Mouse (Mus musculus) liver, embryonic 16.5 days (tissue): ENCODE measurements at regions not wholly inside any gene's neighbourhood (a gene's known extent, or its start where the extent isn't known, plus 50 kb on each side); places are given as distances from the start of the nearest gene placed in this dataset.

Experiments used
- ATAC-seq: fragments of 200-750 bp; cut with Nextera tagmentation; 2 replicates; pipeline ENCODE4 v1.8.0; 2017; ENCODE audit warnings: low read depth, mild to moderate bottlenecking, moderate number of reproducible peaks, moderate library complexity
- H3K27ac ChIP-seq: fragments of 300-500 bp; sonication (generic); 2 replicates; pipeline ENCODE4 v1.5.1; 2014; ENCODE audit warnings: mild to moderate bottlenecking, low read length
- H3K27me3 ChIP-seq: fragments of 300-500 bp; sonication (generic); 2 replicates; pipeline ENCODE4 v1.6.1; 2014; ENCODE audit warnings: low read depth, low read length, mixed read lengths; ENCODE audit not compliant: control insufficient read depth, insufficient read depth
- H3K36me3 ChIP-seq: fragments of 300-500 bp; sonication (generic); 2 replicates; pipeline ENCODE4 v1.6.1; 2014; ENCODE audit warnings: mild to moderate bottlenecking; ENCODE audit not compliant: control insufficient read depth, insufficient read depth
- H3K4me1 ChIP-seq: fragments of 300-500 bp; sonication (generic); 2 replicates; pipeline ENCODE4 v1.6.1; 2014; ENCODE audit warnings: low read depth, low read length, mixed read lengths; ENCODE audit not compliant: control insufficient read depth
- H3K4me2 ChIP-seq: fragments of 300-500 bp; sonication (generic); 2 replicates; pipeline ENCODE4 v1.6.1; 2014; ENCODE audit warnings: low read depth, low read length, mixed read lengths
- H3K4me3 ChIP-seq: fragments of 300-500 bp; sonication (generic); 2 replicates; pipeline ENCODE4 v1.5.1; 2014; ENCODE audit warnings: low read depth, mild to moderate bottlenecking, low read length
- H3K9ac ChIP-seq: fragments of 300-500 bp; sonication (generic); 2 replicates; pipeline ENCODE4 v1.6.1; 2014; ENCODE audit warnings: low read depth, low read length
- H3K9me3 ChIP-seq: fragments of 300-500 bp; sonication (generic); replicated peaks from 2 replicates; pipeline ENCODE4 v1.6.1; 2016; ENCODE audit warnings: low read length; ENCODE audit not compliant: control insufficient read depth
- WGBS: fragments of 180-500 bp; shearing (Covaris S2); extraction: QIAGEN DNeasy Blood & Tissue Kit; methylation state at CpG from one replicate; pipeline ENCODE4 v1.1.7; 2014; ENCODE audit not compliant: insufficient replicate concordance; 5-methylcytosine and 5-hydroxymethylcytosine counted together

- Histone ChIP-seq H3K9ac (no peak overlapping the region), H3K27ac (no peak overlapping the region), H3K9me3 (no peaks in the 10 kb centered on the region), H3K4me2 (no peak overlapping the region), H3K4me3 (no peak overlapping the region), H3K4me1 (no peaks in the 10 kb centered on the region), H3K27me3 (no peaks in the 10 kb centered on the region), H3K36me3 (no peaks in the 10 kb centered on the region)
- ATAC-seq, result no peak
Measured at GRCm38 (mm10) chr3:18738946-18739345, 790.7 kb downstream of the Cypt12 start.

- H3K4me2 ChIP-seq, result no peak overlapping the region
- no peaks in the 10 kb centered on the region for H3K36me3 ChIP-seq
- no peaks in the 10 kb centered on the region for H3K9me3 ChIP-seq
- WGBS, result 60% methylated on average over 4 of the region's 4 CpGs
- ATAC-seq, result no peak
- no peaks in the 10 kb centered on the region for H3K27me3 ChIP-seq
- no peak overlapping the region for H3K9ac ChIP-seq
- no peaks in the 10 kb centered on the region for H3K4me1 ChIP-seq
- no peak overlapping the region for H3K4me3 ChIP-seq
- H3K27ac ChIP-seq, result no peak overlapping the region
Measured at GRCm38 (mm10) chr3:18740344-18740743, 792.1 kb downstream of the Cypt12 start.

GRCm38 (mm10) chr3:18743474-18743873, 795.3 kb downstream of the Cypt12 start:
- no peak overlapping the region for H3K4me2 ChIP-seq
- ATAC-seq, result no peak
- H3K4me3 ChIP-seq, result no peak overlapping the region
- H3K27me3 ChIP-seq, result no peaks in the 10 kb centered on the region
- H3K27ac ChIP-seq, result no peak overlapping the region
- 70% methylated on average over 2 of the region's 2 CpGs for WGBS
- no peak overlapping the region for H3K9ac ChIP-seq
- H3K9me3 ChIP-seq, result no peaks in the 10 kb centered on the region
- no peaks in the 10 kb centered on the region for H3K4me1 ChIP-seq
- H3K36me3 ChIP-seq, result no peaks in the 10 kb centered on the region

GRCm38 (mm10) chr3:18744216-18744615, 796.0 kb downstream of the Cypt12 start:
- Histone ChIP-seq H3K9ac (no peak overlapping the region), H3K4me2 (no peak overlapping the region), H3K9me3 (no peaks in the 10 kb centered on the region), H3K4me3 (no peak overlapping the region), H3K36me3 (no peaks in the 10 kb centered on the region), H3K27me3 (no peaks in the 10 kb centered on the region), H3K27ac (no peak overlapping the region), H3K4me1 (no peaks in the 10 kb centered on the region)
- WGBS, result 51% methylated on average over 3 of the region's 3 CpGs
- no peak for ATAC-seq

- Histone ChIP-seq H3K4me1 (no peaks in the 10 kb centered on the region), H3K9me3 (no peaks in the 10 kb centered on the region), H3K4me2 (no peak overlapping the region), H3K36me3 (no peaks in the 10 kb centered on the region), H3K27me3 (no peaks in the 10 kb centered on the region), H3K27ac (no peak overlapping the region), H3K9ac (no peak overlapping the region), H3K4me3 (no peak overlapping the region)
- no peak for ATAC-seq
Measured at GRCm38 (mm10) chr3:18746206-18746605, 798.0 kb downstream of the Cypt12 start.

GRCm38 (mm10) chr3:18746898-18747297, 798.7 kb downstream of the Cypt12 start:
- Histone ChIP-seq H3K9ac (no peak overlapping the region), H3K4me3 (no peak overlapping the region), H3K27me3 (no peaks in the 10 kb centered on the region), H3K4me1 (no peaks in the 10 kb centered on the region), H3K27ac (no peak overlapping the region), H3K36me3 (no peaks in the 10 kb centered on the region), H3K4me2 (no peak overlapping the region), H3K9me3 (no peaks in the 10 kb centered on the region)
- no peak for ATAC-seq
- 42% methylated on average over 2 of the region's 2 CpGs for WGBS

- ATAC-seq, result no peak
- Histone ChIP-seq H3K27me3 (no peaks in the 10 kb centered on the region), H3K4me3 (no peak overlapping the region), H3K9me3 (no peaks in the 10 kb centered on the region), H3K9ac (no peak overlapping the region), H3K27ac (no peak overlapping the region), H3K36me3 (no peaks in the 10 kb centered on the region), H3K4me1 (no peaks in the 10 kb centered on the region), H3K4me2 (no peak overlapping the region)
- 62% methylated on average over 6 of the region's 6 CpGs for WGBS
Measured at GRCm38 (mm10) chr3:18751660-18752259, 803.5 kb downstream of the Cypt12 start.

GRCm38 (mm10) chr3:18764301-18765078, 816.3 kb downstream of the Cypt12 start:
- Histone ChIP-seq H3K27ac (no peak overlapping the region), H3K36me3 (no peaks in the 10 kb centered on the region), H3K9ac (no peak overlapping the region), H3K4me2 (no peak overlapping the region), H3K4me3 (no peak overlapping the region), H3K4me1 (no peaks in the 10 kb centered on the region), H3K9me3 (no peaks in the 10 kb centered on the region), H3K27me3 (no peaks in the 10 kb centered on the region)
- WGBS, result 62% methylated on average over 3 of the region's 3 CpGs
- no peak for ATAC-seq

- Histone ChIP-seq H3K27me3 (no peaks in the 10 kb centered on the region), H3K9ac (no peak overlapping the region), H3K4me2 (no peak overlapping the region), H3K36me3 (no peaks in the 10 kb centered on the region), H3K9me3 (no peaks in the 10 kb centered on the region), H3K4me1 (no peaks in the 10 kb centered on the region), H3K27ac (no peak overlapping the region), H3K4me3 (no peak overlapping the region)
- no peak for ATAC-seq
- WGBS, result 28% methylated on average over 1 of the region's 1 CpGs
Measured at GRCm38 (mm10) chr3:18778481-18778880, 830.3 kb downstream of the Cypt12 start.
